Mouse (Mus musculus): ENCODE measurements at regions not wholly inside any gene's neighbourhood (a gene's known extent, or its start where the extent isn't known, plus 50 kb on each side); places are given as distances from the start of the nearest gene placed in this dataset.
A peak's percentile ranks its signal among the peaks of the same experiment; 100 is the strongest.

DNA sequence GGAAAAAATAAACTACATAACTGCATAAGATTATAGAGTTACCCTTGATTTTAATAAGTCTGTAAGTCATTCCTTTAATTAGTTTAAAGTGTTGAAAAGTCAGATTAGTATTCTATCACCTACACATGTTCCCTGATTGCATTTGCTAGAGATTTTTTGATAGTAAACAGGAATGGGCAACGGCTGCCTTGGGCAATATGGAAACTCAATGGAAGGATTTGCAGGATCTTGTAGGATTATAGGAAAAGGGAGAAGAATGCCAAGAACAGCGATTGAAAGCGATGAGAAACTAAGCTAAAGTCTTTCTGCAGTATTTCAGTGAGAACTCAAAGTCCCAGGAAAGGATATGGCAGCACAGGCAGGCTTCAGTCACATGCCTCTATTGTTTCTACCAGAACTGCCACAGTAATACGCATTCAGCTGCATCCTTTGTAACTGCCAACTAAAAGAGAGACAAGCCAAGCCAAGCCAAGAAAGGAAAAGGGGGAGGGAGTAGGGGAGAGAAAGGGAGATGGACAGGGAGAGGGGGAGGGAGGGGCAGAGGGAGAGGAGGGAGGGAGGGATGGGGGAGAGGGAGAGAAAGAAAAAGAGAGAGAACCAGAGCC, 340.3 kb downstream of the Kif16b start:
- no peak for DNase-seq (ENCODE audit: low read depth, low spot score)

DNA sequence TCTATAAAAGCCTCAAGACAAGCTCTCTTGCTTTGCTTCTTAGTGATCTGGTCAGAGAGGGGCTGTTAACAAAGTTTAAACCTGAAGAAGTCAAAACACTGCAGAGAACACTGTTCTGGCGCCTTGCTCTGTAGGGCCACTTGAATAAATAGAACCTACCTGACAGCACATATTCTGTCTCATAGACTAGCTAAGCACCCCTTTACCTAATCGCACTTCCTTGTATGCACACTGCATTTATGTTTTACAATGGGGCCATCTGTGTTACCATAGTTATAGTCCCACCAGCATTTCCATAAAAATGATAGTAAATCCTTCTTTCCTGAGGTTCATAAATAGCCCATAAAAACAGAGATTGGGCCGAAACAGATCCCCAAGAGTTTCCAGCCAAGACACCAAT, 340.9 kb downstream of the Kif16b start:
- DNase-seq (ENCODE audit: low read depth, low spot score), result no peak

DNA sequence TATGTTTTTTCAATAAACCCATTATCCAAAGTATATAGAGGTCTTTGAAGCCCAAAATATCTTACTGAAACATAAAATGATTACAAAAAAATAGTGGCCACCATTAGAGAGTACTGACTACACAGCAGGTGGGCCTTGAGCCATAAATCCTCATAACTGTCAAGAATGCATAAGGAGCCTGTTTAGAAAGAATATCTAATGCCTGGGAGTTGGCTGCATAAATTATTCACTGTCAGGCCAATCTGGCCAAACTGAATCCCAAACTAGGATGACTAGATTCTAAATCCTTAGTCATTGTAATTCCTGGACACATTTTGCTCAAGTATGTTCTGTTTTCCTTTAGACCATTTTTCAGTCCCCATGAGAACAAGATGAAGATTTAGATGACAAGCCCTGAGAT, 341.4 kb downstream of the Kif16b start:
- DNase-seq (ENCODE audit: low read depth, low spot score), result no peak

DNA sequence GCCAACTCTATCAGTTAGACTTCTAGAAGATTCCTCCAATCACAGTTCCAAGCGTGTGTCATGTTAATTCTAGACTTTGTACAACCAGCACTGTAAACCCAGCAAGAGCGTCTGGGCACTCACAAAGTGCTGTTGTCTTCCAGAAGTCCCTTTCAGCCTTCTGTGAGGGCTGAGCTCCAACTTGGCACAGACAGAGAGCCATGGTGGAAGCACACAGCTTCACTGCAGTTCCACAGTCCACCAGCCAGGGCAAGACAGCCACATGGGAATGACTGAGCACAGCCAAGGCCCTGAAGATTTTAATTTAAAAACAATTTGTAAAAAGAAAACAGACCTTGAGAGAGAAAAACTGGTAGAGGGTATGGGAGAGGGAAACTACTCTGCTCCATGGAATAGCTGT, 346.5 kb downstream of the Kif16b start:
- DNase-seq (ENCODE audit: low read depth, low spot score), result peak; percentile 1

DNA sequence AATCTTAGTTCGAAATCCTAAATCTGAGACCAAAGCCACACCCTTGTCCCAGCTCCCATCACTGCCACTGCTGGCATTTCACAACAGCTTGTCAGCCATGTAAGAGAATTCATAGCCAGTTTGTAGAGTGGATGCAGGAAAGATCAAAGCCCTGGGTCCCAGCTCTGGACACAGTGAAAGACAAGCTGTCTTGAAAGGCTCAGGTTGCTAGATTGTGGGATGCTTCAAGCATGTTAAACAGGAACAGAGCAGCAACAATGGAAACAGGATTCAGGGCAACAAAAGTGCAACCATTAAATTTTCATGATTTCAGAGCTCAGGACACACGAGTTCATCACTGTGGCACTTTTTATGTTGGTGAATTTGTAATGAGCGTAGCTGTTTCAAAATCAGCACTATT, 349.6 kb downstream of the Kif16b start:
- no peak for DNase-seq (ENCODE audit: low read depth, low spot score)

DNA sequence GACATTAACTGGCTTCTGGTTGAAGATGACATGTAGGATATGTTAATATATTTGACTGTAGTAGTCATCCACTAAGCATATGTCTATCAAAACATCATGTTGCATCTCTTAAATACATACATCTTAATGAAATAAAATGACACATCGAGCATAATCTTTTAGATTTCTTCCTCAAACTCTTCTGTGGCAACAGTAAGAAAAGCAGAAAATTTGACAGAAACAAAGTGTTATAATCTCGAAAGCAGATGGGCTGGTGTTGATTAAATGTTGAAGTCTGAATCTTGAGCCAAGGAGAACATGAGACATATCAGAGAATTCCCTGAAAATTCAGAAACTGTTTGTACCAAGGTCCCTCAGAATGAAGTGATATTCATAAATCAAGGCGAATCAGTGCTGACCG, 352.6 kb downstream of the Kif16b start:
- DNase-seq (ENCODE audit: low read depth, low spot score), result no peak

DNA sequence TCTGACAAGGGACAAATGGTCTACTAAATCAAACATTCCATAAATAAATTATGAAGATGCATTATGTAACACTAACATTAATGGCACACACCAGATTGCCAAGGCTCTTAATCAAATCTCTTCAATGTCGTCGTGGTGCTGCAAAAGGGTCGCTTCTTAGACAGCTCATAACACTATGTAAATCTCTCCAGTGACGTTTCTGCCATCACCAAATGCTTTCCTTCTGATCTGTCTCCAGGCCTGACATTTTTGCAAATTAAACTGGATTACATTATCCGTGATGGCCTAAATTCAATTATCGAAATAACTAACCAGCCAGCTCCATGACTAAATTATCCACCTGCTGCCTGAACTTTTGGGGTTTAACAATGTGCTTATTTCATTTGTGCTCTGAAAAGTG, 356.4 kb downstream of the Kif16b start:
- DNase-seq (ENCODE audit: low read depth, low spot score), result no peak

DNA sequence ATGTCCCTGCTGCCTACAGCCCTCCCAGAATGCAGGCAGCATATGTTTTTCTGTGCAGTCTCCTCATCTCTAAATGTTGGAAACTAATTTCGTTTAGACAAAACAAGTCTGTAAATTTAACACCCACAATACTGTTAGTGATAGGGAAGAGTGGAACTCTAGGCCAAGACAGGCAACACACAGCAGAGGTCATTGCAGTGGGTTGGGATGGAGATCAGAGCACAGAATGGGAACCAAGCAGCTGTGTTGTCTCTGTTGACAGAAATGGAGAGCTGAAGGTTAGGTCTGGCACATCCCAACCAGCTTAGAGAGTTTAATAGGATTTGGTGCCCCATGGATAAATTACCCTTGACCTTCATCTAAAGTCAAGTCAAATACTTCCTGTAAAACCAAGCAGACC, 361.4 kb downstream of the Kif16b start:
- no peak for DNase-seq (ENCODE audit: low read depth, low spot score)

DNA sequence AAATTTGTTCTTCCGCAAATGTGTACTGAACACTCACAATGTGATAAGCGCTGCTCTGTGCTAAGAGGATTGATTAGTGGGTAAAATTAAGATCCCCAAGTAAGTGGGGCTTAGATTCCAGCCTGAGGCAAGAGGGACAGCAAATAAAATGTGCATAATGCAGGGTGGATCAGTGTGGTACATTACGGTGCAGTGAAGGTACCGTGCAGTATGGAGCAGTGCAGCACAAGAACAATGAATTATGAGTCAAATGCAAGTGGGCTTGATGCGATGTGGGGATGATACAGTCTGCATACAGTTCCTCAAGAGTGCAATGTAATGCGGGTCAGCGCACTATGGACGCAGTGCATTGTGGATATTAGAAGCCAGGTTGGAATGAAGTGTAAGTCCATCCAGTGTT, 367.8 kb downstream of the Kif16b start:
- no peak for DNase-seq (ENCODE audit: low read depth, low spot score)

DNA sequence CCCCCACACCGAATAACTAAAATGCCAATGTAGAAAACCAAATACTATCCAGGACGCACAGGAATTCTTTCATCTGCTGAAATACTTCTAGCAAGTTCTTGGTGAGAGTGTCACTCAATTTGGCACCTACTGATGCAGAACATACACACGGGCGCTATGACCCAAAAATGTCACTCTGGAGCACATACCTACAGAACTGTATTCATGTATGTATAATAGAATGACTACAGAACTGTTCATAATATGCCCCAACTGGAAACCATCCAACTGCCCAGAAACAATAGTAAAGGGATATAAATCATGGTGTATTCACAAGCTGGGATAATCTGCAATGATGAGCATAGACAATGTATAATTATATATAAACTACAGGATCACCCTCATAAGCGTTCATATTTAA, 378.9 kb downstream of the Kif16b start:
- no peak for DNase-seq (ENCODE audit: low read depth, low spot score)

DNA sequence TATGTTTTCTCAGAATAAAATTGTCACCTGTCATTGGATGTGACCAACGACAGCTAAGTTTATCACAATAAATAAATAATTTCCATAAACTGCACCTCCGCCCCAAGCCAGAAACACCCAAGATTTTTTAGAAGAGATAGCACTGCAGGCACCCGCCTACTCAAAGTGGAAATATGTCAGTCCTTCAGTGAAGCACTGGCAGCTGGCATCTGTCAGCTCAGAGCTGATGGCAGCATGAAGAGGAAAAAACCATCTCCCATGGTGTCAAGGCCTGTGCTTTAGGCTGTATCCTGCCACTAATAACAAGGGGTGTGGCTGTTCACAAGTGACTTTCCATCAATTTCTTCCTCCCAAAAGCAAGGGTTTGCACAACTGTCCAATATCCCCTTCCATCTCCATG, 383.6 kb downstream of the Kif16b start:
- no peak for DNase-seq (ENCODE audit: low read depth, low spot score)

DNA sequence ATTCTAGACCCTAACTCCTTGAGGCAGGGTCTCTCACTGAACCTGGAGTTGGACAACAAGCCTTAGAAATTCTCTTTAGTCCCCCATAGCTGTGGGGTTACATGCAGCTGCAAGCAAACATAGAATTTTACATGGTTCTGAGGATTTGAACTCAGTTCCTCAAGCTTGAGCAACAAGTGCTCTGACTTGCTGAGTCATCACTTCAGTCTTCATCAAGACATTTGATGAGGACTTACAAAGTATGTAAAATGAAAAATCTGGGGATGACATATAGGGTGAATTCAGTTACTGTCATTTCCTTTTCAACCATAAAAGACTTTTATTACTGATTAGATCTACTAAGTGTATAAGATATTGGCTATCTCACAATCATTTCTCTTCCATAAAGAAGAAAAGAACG, 396.1 kb downstream of the Kif16b start:
- DNase-seq (ENCODE audit: low read depth, low spot score), result no peak
